Mouse (Mus musculus): ENCODE results near the gene Mt2.

DNA sequence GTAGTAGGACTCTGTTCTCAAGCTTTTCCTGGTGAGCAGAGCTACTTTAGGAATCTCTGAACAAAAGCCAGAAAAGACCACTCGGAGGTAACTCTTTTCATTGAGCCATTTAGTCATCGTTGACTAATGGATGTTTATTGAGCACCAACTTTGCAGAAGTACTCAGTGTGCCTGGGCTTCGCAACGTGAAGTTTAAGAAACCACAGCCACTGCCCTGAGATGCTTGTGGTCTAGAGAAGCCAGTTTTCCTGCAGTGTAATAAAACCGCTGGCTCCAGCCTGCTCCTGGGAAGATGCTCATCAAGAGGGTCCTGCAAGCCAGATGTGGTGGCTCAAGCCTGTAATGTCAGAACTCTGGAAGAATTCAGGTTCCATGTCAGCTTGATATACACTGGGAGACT is 40.4 kb upstream of the Mt2 start:
- no peak for TF ChIP-seq POLR2A (IDR thresholded peaks at IDR 0.05; ENCODE audit: insufficient read depth, low read depth, low read length)
- TF ChIP-seq CTCF (IDR thresholded peaks at IDR 0.05; ENCODE audit: insufficient read depth, low read depth, low read length): no peak

All from olfactory bulb, adult 2 months (tissue).